Mouse (Mus musculus): ENCODE results near the gene Gm42669. TPM values are rescaled to one million over a fixed set of nuclear protein-coding genes. Genes with fewer than 3 reads are reported as not detected.

Gm42669 gene
- total and polyA plus RNA-seq, 2 experiments, result 0.18 TPM; not detected in 1

DNA sequence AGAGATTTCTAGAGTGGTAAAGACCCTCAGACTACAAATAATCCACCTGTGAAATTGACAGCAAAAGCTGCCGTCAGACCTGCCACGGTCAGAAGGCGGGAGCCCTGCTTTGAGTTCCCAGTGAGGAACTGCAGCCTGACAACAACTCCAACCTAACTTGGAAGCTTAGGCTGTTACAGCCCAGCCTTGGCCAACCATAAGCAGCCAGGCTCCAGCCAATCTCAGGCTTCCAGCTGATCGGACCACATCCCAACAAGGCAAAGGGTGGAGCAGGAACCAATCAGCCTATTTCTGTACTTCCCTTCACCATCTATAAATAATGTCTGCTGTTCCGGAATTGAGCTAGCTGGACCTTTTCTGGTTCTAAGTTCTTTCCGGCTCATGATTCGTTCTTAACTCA is 14.5 kb downstream of the Gm42669 start:
- H3K79me2 ChIP-seq (ENCODE audit: control insufficient read depth, insufficient read depth, low read length), result no peaks in the 10 kb centered on the region
- no peak overlapping the region for H3K4me3 ChIP-seq (ENCODE audit: insufficient read depth, low read depth, low read length)
- no peak overlapping the region for H3K9ac ChIP-seq (ENCODE audit: low read depth, low read length)
- WGBS, result 75% methylated on average over 7 of the region's 7 CpGs
- TF ChIP-seq POLR2A (IDR thresholded peaks at IDR 0.05; ENCODE audit: extremely low read depth, insufficient read depth, low read length) (no peak), CTCF (IDR thresholded peaks at IDR 0.05; ENCODE audit: low read depth, low read length) (no peak)
- H3K4me1 ChIP-seq (ENCODE audit: control insufficient read depth, insufficient read depth, low read length), result no peaks in the 10 kb centered on the region
- no peak overlapping the region for H3K27ac ChIP-seq (replicated peaks; ENCODE audit: insufficient read depth, low read depth, low read length)
- H3K36me3 ChIP-seq (ENCODE audit: control insufficient read depth, insufficient read depth, low read length), result no peaks in the 10 kb centered on the region
- DNase-seq (ENCODE audit: extremely low read depth, low read depth, low spot score), result no peak
- H3K27me3 ChIP-seq (ENCODE audit: control insufficient read depth, insufficient read depth, low read length), result no peaks in the 10 kb centered on the region

DNA sequence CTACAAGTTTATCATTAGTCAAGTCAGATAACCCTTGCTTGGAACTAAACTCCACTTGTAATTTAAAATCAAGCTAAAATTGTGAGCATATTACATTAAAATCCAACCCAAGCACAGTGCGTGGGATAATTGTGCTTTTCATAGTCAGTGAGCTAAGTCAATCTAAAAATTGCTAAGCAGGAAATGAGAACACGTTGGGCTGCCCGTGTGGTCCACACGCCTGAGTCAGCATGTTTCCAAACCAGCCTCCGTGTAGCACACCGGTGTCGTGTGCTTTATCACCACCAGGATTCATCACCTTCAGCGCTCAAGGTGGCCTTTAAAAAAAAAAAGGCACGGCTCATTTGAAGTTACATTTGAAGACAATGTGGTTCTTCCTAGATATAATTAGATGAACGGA is 16.9 kb downstream of the Gm42669 start:
- H3K4me3 ChIP-seq (ENCODE audit: insufficient read depth, low read depth, low read length), result no peak overlapping the region
- H3K4me1 ChIP-seq (ENCODE audit: control insufficient read depth, insufficient read depth, low read length), result no peaks in the 10 kb centered on the region
- no peak overlapping the region for H3K9ac ChIP-seq (ENCODE audit: low read depth, low read length)
- H3K36me3 ChIP-seq (ENCODE audit: control insufficient read depth, insufficient read depth, low read length), result no peaks in the 10 kb centered on the region
- no peaks in the 10 kb centered on the region for H3K27me3 ChIP-seq (ENCODE audit: control insufficient read depth, insufficient read depth, low read length)
- H3K79me2 ChIP-seq (ENCODE audit: control insufficient read depth, insufficient read depth, low read length), result no peaks in the 10 kb centered on the region
- TF ChIP-seq POLR2A (IDR thresholded peaks at IDR 0.05; ENCODE audit: extremely low read depth, insufficient read depth, low read length) (no peak), CTCF (IDR thresholded peaks at IDR 0.05; ENCODE audit: low read depth, low read length) (no peak)
- DNase-seq (ENCODE audit: extremely low read depth, low read depth, low spot score), result no peak
- H3K27ac ChIP-seq (replicated peaks; ENCODE audit: insufficient read depth, low read depth, low read length), result no peak overlapping the region
- WGBS, result 80% methylated on average over 10 of the region's 10 CpGs

DNA sequence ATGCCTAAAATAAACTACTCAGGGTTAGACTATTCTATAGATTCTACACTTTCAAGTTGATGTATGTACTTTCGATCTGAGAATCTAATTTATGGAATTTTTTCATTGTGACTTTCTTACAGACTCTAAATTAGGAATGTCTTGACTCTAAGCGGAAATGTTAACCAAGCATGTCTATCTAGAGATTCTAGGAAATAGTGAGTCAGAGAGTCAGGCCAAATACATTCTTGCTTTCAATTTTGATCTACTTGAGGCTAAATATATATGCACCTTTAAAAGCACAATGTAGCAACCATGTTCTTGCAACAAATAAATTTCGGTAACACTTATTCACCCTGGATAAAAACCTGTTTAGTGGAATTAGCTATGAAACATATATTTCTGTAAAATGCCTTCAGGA is 21.4 kb downstream of the Gm42669 start:
- H3K36me3 ChIP-seq (ENCODE audit: control insufficient read depth, insufficient read depth, low read length), result no peaks in the 10 kb centered on the region
- no peak overlapping the region for H3K9ac ChIP-seq (ENCODE audit: low read depth, low read length)
- H3K4me1 ChIP-seq (ENCODE audit: control insufficient read depth, insufficient read depth, low read length), result no peaks in the 10 kb centered on the region
- H3K4me3 ChIP-seq (ENCODE audit: insufficient read depth, low read depth, low read length), result no peak overlapping the region
- no peaks in the 10 kb centered on the region for H3K79me2 ChIP-seq (ENCODE audit: control insufficient read depth, insufficient read depth, low read length)
- no peak for DNase-seq (ENCODE audit: extremely low read depth, low read depth, low spot score)
- H3K27ac ChIP-seq (replicated peaks; ENCODE audit: insufficient read depth, low read depth, low read length), result no peak overlapping the region
- TF ChIP-seq POLR2A (IDR thresholded peaks at IDR 0.05; ENCODE audit: extremely low read depth, insufficient read depth, low read length) (no peak), CTCF (IDR thresholded peaks at IDR 0.05; ENCODE audit: low read depth, low read length) (no peak)
- 90% methylated on average over 3 of the region's 3 CpGs for WGBS
- H3K27me3 ChIP-seq (ENCODE audit: control insufficient read depth, insufficient read depth, low read length), result no peaks in the 10 kb centered on the region

DNA sequence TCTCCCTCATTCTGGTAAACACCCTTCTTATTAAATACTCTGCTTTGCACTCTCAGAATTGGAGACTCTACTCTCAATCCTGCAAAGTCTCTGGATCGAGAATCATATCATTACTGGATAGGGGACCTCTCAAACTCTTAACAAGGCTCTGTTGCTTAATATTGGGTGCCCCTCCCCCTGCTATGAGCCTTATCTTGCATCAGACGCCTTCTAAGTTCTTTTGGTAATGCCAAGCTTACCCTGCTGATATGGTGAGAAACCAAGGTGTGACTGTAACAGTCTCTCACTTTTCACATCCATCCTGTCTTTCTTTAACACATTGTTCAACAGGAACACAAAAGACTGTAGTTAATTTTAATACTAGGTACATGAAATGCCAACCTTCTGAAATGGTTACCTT is 26.2 kb downstream of the Gm42669 start:
- 59% methylated on average over 2 of the region's 2 CpGs for WGBS
- TF ChIP-seq CTCF (IDR thresholded peaks at IDR 0.05; ENCODE audit: low read depth, low read length) (no peak), POLR2A (IDR thresholded peaks at IDR 0.05; ENCODE audit: extremely low read depth, insufficient read depth, low read length) (no peak)

DNA sequence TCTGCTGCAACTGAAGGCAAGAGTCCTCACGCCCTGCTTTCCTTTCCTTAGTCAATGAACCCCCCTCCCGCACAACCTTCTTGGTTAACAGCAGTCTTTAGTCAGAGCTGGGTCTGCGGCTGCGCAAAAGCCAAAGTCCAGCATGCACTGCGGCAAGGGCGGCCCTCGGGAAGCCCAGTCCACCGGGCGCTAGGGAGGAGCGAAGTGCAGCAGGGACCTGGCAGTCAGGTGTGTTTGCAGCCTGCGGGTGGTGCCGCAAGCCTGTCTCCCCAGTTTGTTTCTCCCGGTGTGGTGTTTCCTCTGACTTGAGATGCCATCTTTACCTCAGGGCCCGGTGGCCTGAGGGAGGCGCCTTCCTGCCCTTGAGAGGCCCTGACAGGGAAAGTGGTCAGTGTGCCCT is 27.2 kb downstream of the Gm42669 start, which contains the start of gene 1700028K03Rik:
Gene 1700028K03Rik (plus strand): TSS at position 129 of the 400 bp plus-strand sequence.
- no peaks in the 10 kb centered on the region for H3K79me2 ChIP-seq (ENCODE audit: control insufficient read depth, insufficient read depth, low read length)
- no peak for TF ChIP-seq CTCF (IDR thresholded peaks at IDR 0.05; ENCODE audit: low read depth, low read length)
- no peak for TF ChIP-seq POLR2A (IDR thresholded peaks at IDR 0.05; ENCODE audit: extremely low read depth, insufficient read depth, low read length)
- 0 out of 2 replicates have a peak within 1 kb of the TSS, but pooled peaks have one; percentile 46 for H3K9ac ChIP-seq (ENCODE audit: low read depth, low read length)
- DNase-seq (ENCODE audit: extremely low read depth, low read depth, low spot score), result peak; percentile 50
- no peaks in the 10 kb centered on the region for H3K4me1 ChIP-seq (ENCODE audit: control insufficient read depth, insufficient read depth, low read length)
- no peaks in the 10 kb centered on the region for H3K36me3 ChIP-seq (ENCODE audit: control insufficient read depth, insufficient read depth, low read length)
- H3K27me3 ChIP-seq (ENCODE audit: control insufficient read depth, insufficient read depth, low read length), result no peaks in the 10 kb centered on the region
- peak within 1 kb of the TSS; percentile 43; the same call in 1 of the 2 replicates for H3K4me3 ChIP-seq (ENCODE audit: insufficient read depth, low read depth, low read length)
- WGBS, result 56% methylated on average over 15 of the region's 15 CpGs
- no peak within 1 kb of the TSS for H3K27ac ChIP-seq (replicated peaks; ENCODE audit: insufficient read depth, low read depth, low read length)

More for the DNA sequence above, 26.2 kb downstream of the Gm42669 start:
- no peak overlapping the region for H3K27ac ChIP-seq (replicated peaks; ENCODE audit: insufficient read depth, low read depth, low read length)
- H3K9ac ChIP-seq (ENCODE audit: low read depth, low read length), result no peak overlapping the region
- no peaks in the 10 kb centered on the region for H3K27me3 ChIP-seq (ENCODE audit: control insufficient read depth, insufficient read depth, low read length)
- no peaks in the 10 kb centered on the region for H3K4me1 ChIP-seq (ENCODE audit: control insufficient read depth, insufficient read depth, low read length)
- no peaks in the 10 kb centered on the region for H3K79me2 ChIP-seq (ENCODE audit: control insufficient read depth, insufficient read depth, low read length)
- no peak for DNase-seq (ENCODE audit: extremely low read depth, low read depth, low spot score)
- no peak overlapping the region for H3K4me3 ChIP-seq (ENCODE audit: insufficient read depth, low read depth, low read length)
- no peaks in the 10 kb centered on the region for H3K36me3 ChIP-seq (ENCODE audit: control insufficient read depth, insufficient read depth, low read length)

DNA sequence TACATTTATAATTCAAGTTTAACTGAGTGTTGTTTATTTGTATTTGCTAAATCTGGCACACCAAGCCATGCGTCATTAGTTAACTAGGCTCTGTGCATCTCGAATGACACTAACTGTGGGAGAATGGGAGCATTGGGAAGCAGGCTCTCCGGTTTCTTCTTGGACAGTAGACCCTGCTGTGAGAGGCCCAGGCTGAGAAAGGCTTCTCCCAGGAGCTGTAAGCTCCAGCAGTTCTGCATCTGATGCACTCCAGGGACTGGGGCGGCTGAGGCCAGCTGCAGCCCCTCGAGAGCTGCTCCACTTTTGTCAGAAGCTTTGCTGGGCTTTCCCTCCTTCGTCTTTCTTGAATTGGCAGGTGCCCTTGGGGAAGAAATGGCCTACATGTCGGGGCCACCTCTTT is 34.3 kb downstream of the Gm42669 start:
- Histone ChIP-seq H3K79me2 (ENCODE audit: control insufficient read depth, insufficient read depth, low read length) (no peaks in the 10 kb centered on the region), H3K4me1 (ENCODE audit: control insufficient read depth, insufficient read depth, low read length) (no peaks in the 10 kb centered on the region), H3K9ac (ENCODE audit: low read depth, low read length) (no peak overlapping the region), H3K27ac (replicated peaks; ENCODE audit: insufficient read depth, low read depth, low read length) (no peak overlapping the region), H3K27me3 (ENCODE audit: control insufficient read depth, insufficient read depth, low read length) (no peaks in the 10 kb centered on the region), H3K4me3 (ENCODE audit: insufficient read depth, low read depth, low read length) (no peak overlapping the region), H3K36me3 (ENCODE audit: control insufficient read depth, insufficient read depth, low read length) (no peaks in the 10 kb centered on the region)
- TF ChIP-seq POLR2A (IDR thresholded peaks at IDR 0.05; ENCODE audit: extremely low read depth, insufficient read depth, low read length) (no peak), CTCF (IDR thresholded peaks at IDR 0.05; ENCODE audit: low read depth, low read length) (no peak)
- no peak for DNase-seq (ENCODE audit: extremely low read depth, low read depth, low spot score)
- 74% methylated on average over 7 of the region's 7 CpGs for WGBS
